Mouse (Mus musculus): ENCODE results near the gene Gm37240.

Gm37240 gene

DNA sequence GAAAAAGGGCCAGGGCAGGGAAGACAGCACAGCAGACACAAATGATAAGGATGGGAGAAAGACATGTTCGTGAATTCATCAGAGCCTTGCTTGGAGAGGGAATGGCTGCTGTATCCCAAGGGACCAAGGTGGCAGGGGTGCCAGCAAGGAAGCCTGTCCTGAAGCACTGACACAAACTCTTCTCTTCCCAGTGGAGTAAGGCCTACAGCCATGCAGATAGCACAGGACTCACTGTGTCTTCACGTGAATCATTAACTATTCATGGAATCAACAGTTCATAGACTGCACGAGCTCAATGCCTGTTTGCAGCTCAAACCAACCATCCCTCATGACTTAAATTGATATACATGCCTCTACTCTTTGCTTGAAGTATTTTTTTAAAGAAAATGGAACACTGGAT lies 209.4 kb downstream of the Gm37240 start:
- no peak for DNase-seq

DNA sequence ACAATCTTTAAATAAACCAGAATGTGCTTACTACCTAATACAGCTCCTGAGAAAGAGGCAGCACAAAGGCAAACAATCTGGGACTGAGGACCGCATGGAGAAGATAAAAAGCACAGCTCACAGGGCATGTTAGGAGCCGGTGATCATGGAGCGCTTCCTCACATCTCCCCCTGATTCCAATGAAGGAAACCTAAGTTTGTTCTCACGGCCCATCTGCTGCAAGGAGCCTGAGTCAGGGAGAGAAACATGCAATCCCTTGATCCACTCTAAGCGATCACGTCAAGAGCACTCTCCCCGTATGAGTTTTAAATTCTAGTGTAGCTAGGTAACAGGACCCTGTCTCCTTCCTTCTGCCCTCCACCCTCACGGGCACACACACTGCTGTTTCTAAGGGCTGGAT lies 210.2 kb downstream of the Gm37240 start:
- no peak for DNase-seq

DNA sequence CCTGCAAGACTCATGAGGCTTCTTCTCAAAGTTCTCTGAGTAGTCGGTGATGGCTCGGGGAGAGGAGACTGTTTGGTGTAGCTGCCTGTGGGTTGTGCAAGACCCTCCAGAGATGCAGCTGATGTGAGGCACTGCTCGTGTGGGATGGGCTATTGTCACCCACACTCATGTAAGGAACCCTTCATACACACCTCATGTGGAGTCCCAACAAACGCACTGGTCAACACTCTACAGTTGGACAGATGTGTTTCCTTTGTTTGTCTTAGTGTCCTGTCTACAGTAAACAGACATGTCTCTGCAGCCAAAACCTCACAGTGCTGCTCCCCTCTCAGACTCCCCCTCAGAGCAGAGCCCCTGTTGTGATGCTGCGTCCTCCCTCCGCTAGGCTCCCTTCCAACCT lies 217.5 kb downstream of the Gm37240 start:
- DNase-seq: no peak

DNA sequence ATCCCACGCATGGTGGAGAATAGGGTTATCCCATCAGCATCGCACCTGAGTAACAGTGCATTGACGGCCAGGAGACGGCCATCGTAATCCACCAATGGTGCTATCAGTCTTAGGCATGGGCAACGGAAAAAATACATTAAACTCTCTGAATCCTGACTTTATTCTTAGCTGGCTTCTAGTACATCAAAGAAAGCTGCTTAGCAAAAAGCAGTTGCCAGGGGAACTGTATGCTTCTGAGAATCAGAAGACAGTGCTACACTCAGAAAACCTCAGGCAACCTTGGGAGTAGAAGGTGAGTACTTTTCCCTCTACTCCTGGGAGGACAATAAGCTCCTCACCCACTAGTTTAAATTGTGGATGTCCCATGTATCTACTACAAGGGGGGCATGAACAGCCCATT lies 219.6 kb downstream of the Gm37240 start:
- no peak for DNase-seq

DNA sequence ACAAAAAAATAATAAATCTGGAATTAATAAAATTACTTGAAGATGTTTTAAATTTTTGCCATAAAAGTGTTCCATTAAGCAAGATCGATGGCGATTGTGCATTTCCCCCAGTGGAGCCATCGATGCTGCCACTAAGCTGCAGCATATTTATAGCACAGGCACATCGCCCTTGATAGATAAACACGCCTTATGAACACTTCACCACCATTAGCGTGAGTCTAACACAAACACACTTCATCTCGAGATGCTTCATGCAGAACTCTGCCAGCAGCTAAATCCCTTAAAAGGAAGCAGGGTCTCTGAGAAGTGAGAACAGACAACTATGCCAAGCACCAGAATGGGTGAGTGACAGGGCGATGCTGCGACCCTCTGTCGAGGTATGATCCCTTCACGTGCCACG lies 220.6 kb downstream of the Gm37240 start:
- no peak for DNase-seq

DNA sequence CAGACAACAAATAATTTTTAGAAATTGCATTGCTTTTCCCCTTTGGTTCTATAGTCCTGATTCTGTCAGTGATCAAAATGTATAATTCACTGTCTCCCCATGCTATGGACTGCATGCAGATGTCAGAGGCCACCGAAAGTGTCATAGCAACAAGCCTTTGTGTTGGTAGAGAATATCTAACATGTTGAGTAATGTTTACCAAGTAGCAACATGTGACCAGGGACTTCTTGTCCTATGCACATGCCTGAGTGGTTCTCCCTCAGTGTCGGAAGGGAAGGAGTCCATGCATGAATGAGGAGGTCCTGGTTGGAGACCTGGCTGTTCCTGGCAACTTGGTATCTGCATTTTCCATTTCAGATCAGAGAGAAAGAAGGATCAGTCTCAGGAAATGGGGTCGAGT lies 221.2 kb downstream of the Gm37240 start:
- DNase-seq: no peak

DNA sequence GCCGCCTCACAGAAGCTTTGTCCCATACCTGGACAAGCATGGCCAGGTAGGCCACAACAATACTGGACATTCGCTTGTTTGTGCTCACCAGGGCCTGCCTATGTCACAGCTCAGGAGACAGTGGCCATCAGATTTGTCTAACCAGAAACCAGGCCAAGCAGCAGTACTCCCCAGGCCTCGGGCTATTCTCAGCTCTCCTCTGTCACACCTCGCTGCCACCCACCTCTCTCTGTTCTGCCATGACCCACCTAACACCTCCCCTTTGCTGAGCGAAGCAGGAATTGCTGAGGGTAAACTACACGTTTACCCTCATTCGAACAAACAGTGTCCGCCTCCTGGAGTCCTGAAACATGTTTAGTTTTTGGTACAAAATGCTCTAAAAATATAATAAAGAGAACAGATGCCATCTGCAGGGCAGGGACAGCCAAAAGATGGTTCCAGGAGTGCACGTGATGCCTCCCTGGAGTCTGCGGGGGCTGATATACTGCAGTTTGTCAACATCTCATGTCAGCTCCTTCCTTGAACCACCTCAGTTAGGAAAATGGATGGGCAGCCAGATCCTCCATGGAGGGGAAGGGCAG lies 222.6 kb downstream of the Gm37240 start:
- DNase-seq: no peak

DNA sequence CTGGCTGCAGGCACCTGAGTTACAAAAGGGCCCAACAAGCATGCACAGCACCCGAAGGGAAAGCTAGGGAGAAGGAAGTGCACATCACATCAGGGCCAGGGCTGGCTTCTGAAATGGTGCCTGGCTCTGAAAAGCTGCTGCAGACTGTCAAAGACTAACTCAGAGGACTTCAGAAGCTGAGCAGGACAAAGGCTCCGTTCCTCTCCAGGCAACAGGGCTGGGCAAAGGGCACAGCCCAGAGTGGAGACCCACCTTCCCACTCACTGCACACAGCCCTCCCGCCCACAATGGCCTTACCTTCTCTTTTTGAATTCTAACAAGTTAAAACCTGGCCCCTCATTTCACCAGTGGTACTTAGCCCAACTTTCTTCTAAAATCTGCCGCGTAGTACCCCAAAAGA lies 223.5 kb downstream of the Gm37240 start:
- DNase-seq: no peak

DNA sequence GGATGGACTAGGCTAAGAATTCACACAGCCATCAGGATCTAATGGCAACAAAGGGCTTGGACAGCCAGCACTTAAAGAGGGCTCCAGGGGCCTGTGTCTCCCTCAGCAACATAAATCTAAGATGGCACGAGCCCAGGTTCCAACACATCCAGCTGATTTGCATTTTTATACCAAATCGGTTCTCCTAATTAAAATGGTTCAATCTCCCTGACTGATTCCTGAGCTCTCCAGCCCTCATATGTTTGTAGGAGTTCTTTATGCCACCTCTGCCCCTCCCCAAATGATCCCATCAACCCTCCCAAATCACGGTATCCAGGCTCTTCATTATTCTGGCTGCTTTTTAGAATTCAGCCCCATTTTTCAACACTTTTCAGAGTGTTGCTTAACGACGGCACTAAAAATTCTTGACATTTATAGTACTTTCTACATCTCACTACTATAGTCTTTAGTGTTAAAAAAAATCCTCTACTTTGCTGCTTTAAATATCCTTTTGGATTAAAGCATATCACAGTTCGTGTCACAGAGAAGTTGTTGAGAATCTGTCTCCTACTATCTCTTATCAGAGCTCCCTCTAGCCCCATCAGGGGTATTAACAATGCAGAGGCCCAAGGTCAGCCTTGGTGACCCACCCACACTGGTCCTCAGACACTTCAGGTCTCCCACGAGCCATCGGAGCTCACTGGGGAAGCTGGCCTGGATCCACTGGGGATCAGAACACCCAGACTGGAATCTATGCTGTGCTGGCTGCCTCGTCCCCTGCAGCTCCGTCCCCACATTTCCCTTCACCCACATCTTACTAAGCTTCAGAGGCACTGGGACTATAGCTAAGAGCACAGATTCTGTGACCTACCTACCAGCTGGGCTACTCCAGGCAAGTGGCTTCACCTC lies 225.1 kb downstream of the Gm37240 start:
- DNase-seq: no peak

DNA sequence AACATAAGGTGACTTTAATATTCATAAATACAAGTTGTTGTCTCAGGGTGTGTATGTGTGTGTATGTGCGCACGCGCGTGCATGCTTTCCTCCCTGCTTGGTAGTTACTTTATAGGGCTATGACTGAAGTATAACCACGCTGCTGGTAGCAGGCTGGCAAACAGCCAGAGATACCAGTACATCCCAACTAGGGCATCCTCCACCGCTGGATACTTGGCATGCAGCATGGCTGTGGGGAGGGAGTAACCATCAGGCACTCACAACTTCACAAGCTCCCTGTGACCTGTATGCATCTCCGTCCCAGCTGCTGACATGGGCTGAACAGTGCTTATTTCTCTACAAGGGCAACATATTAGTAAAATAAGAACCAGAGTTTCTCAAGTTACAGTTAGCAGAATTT lies 227.6 kb downstream of the Gm37240 start:
- no peak for DNase-seq

DNA sequence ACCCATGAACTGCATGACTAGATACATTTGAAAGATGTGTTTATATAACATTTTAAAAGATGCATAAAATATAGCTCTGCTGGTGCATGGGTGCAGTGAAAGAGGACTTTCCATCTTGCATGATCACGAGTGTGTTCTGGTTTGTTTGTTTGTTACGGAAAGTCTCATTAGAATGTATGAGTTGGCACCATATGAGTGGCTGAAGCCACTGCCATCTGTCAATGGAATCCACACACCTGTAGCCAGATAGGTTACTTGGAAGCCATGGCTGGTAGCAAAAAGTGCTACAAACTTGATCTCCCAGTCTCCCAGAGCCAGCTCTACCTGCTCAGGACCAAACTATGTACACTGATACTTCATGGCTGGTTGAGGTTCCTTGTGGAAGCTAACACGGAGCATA lies 231.8 kb downstream of the Gm37240 start:
- no peak for DNase-seq

DNA sequence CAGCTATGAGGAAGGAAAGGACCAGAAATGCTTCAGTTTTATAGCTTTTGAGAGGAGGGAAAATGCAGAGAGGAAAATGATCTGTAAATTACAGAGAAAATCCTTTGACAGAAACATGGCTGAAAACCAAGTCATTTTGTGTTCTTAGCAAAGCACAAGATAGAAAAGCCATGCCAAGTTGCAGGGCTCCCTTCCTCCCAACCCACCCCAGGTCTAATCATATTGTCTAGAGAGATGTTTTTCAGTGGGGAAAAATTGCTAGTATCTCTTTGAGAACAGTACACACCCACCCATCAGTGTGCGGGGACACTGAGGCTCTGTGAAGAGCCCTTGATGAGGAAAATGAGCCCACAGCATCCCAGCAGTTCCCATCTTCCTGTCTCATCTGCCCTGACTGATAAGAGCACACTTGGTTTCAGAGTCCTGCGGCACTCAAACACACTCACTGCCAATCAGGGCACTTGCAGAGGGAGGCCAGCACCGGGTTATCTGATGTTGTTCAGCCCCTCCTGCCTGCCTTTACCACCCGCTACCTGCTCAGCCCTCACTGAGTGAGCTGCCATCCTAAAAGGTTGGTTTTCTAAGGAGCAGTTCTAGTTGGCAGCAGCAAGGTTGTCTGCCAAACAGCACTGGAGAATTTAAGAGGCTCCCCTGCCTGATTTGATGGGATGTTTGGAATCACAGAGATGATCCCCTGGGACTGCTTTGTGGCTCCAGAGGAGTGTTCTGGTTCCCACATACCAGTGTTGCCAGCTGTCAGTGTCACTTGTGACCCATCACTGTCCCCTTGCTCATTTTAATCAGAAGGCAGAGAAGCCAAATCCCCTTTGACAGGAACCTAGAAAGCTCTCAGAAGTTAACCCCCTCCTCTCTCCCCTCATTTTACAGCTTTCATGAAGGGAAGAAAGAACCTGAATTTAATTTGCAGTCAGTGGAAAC lies 234.3 kb downstream of the Gm37240 start:
- no peak for DNase-seq

DNA sequence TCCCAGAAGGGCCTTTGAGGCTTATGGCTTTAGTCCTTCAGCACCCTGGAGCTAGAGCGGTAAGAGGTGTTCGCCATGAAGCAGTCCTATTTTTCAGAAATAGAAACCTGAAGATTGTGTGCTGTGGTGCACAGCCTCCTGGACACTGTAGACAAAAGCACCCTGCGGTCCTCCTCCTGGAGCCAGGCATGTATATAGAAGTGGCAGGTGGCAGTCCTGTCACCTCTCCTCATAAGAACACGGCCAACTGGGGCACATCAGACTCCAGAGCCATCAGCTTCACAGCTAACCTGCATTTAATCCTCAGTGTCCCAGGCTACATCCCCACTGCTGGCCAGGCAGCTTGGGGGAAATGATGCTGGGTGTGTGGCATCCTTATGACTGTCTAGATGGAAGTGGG lies 238.1 kb downstream of the Gm37240 start:
- DNase-seq: no peak

DNA sequence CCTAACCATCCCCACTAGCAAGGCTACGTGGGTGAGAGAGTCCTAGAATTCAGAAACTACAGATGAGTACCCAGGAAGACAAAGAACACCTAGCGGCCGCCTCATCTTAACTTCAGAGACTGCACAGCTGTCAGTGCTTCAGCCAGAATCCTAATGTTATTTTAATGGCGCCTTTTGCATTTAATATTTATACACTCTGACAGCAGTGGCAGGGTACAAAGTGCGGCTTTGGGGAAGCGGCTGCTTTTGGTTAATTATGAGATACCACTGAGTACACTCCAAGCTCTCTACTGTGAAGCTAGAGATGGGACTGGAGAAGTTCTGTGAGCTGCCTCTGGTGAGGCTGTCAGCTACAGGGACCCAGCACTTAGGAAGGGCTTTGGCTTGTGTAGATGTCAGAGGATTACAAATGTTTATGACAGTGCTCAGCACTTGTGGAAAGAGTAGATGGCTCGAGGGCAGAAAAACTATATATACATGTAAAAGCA lies 241.8 kb downstream of the Gm37240 start:
- no peak for DNase-seq

DNA sequence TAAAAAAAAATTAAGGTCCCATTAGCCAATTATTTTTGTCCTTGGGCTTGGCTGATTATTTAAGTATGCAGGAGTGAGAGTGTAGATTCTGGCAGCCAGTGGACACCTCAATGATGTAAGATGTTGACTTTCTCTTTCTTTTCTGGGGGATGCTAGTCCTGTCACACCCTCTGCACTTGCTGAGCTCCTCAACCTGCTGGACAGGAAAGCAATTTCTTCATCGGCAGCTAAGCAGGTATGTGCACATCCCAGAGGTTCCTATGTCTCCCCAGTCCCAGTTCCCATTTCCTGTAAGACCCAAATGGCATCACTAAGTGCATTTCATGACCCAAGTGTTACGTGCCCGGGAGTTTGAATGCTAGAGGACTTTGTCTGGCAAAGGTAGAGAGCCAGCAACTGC lies 242.5 kb downstream of the Gm37240 start:
- DNase-seq: no peak

DNA sequence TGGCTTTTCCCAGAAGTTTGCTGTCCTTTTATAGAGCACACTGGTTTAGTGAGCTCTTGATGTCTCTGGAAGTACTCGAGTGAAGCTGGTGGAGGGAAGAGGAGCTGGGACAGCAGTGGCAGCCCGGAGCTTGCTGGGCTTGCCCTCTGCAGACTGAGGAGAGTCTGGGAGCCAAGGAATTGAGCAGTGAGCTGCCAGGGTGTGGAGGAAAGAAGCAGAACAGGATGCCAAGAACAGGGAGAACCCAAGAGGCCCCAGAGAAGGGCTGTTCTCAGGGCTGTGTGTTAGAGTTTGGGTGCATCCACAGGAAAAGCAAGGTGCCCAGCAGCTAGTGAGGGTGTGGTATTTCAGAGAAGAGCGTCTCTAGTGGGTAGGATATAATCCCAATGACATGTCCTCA lies 245.6 kb downstream of the Gm37240 start:
- no peak for DNase-seq

DNA sequence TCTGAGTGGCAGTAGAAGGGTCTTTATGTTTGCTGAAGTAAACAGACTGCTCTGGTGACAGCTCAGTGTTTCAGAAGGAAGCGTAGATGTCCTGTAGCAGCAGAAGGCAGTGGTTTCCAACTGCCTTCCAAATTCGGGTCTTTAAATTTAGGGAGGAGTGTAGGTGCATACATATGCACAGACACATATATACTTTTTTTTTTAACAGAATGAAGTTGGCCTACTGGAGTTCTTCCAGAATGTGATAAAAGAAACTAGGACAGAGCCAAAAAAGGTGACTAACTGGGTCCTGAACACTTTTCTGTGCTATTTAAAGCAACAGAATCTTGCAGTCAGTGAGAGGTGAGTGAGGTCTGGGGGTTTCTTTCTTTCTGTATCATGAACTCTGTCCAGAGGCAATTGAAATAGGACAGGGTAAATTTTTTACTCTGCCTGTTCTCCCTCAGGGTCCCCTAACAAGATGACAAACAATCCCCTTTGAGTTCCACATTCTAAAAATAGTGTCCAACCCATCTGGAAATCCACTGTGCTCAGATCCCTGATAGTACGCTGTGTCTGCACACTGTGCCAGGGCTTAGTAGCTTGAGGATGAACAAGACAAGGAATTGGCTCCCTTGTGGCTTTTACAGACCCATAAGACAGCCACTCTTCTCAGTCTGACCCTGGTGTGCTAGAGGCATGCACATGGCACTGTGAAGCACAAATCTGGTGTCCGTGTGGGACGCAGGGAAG lies 250.4 kb downstream of the Gm37240 start:
- no peak for DNase-seq

DNA sequence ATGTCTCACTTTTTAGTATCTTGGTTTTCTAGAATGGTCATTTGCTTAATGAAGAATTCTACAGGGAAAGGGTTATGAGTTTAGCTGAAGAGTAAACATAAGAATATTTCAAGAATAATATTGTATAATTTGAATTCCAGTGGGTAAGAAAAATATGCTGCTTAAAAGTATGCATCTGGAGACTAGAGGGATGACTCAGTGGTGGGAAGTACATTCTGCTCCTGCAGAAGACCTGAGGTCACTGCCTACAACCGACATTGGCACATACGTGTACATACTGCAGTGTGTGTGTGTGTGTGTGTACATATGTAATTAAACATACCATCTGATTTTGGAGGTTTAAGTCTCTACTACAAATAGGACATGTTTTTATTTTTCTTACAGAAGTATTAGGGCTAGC lies 251.7 kb downstream of the Gm37240 start:
- no peak for DNase-seq

DNA sequence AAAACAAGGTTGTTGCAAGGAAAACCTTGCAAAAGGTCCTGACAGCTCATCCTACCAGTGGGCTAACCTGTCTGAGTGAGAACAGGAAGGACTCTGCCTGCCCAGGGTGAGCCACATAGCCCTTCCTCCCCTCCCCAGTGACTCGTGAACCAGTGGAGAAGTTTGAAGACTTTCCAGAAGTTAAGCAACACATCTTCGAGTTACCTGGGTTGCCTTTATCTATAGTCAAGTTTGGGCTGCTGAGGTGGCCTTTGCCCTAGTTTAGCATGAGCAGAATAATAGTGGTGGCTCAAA lies 252.2 kb downstream of the Gm37240 start:
- no peak for DNase-seq

DNA sequence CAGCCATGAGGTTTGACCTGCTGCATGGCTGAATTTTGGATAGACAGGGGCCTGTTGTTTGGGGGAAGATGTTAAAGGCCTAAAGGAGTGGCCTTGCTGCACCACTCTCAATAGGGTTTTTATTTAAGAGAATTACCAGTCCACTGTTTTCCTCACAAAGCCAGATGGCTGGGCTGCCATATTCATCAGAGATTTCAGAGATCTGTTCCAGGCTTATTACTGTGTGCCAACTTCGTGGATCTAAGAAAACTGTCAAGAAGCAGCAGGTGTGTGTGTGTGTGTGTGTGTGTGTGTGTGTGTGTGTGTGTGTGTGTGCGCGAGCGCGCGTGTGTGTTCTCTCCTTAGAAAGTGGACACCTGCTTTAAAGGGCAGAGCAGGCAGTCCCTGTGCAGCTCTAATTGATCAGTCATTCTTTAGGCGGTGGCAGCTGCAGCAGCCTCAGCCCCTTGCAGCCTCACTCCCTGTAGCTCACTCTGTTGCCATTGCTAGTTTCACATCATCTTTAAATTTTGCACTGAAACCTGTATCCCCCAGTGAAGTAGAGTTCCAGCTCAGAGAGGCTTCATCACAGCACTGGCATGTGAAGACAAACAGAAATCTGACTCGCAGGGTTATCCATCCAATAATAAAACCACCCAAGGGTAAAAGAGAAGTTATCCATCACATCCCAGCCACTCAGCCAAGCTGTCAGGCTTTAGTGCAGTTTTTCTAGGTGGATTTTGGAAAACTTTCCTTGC lies 252.8 kb downstream of the Gm37240 start:
- DNase-seq: no peak

DNA sequence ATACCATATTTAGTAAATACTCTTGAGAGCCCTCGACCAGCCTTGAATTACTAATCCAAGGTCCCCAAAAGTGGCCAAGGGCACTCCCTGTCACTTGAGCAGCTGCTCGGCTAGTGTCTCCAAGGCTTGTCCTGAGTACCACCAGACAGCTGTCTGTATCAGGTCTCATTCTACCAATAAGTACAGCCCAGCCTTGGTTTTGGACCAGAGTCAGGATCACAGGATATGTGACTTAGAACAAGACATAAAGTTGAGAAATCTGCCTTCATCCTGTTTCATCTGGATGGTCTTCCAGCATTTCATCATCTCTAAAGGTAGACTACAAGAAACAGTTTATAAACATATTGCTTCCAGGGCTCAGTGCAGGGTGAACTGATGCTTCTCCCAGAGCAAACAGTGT lies 253.6 kb downstream of the Gm37240 start:
- DNase-seq: no peak

DNA sequence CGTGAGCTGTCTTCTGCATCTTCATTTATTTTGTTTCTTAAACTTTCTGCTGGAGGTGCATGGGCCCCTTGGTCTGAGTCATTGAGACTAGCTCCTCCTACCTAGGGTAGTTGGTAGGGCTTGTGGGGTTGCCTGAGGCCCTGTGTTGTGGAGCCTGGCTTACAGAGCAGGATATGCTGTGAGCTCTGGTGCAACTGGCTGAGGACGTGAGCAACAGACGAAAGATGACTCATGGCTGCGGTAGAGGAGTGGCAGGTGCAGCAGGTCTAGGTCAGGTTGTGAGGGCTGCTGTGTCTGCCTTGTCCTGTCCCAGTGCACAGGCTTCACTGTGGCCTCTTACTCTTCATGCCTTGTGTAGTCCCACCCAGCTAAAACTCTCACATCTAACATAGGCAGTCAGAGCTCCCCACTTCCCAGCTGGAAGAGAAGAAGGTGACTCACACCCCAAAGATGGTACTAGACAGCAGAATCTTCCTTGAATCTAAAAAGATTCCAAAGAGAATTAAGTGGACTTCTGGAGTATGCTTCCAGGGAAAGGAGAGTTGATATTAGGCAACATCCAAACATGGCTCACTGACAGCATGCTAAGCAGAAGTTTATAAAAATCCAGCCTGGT lies 257.3 kb downstream of the Gm37240 start:
- DNase-seq: no peak
